Mouse (Mus musculus) CH12.LX (cell line): ENCODE measurements around the gene Myo3b. TPM values are rescaled to one million over a fixed set of nuclear protein-coding genes. Genes with fewer than 3 reads are reported as not detected.

Source experiments
- DNase-seq: peaks from one replicate; pipeline ENCODE4 v3.0.0-alpha.2; 2013; ENCODE audit errors: extremely low read depth
- H3K27ac ChIP-seq: 2 replicates; pipeline ENCODE4 v1.5.1; 2012; ENCODE audit warnings: low read depth, mild to moderate bottlenecking, control low read depth, moderate library complexity; ENCODE audit not compliant: insufficient read depth
- H3K27me3 ChIP-seq: replicated peaks from 2 replicates; pipeline ENCODE3; 2012; ENCODE audit warnings: inconsistent platforms
- H3K36me3 ChIP-seq, 2 experiments: replicated peaks in 1 of 2; 2 replicates each; pipeline versions ENCODE3 to v1.6.1; 2012; ENCODE audit warnings: inconsistent platforms in 1 of 2, low read length in 1 of 2, mild to moderate bottlenecking in 1 of 2, mixed read lengths in 1 of 2, moderate library complexity in 1 of 2; ENCODE audit not compliant: control insufficient read depth in 1 of 2, insufficient read depth in 1 of 2
- H3K4me1 ChIP-seq, 2 experiments: 2 replicates each; pipeline ENCODE4 v1.6.1; 2012; ENCODE audit warnings: inconsistent platforms in 1 of 2, moderate library complexity in 1 of 2; ENCODE audit not compliant: insufficient read depth in 2 of 2, control insufficient read depth in 1 of 2
- H3K4me2 ChIP-seq: 2 replicates; pipeline ENCODE4 v1.6.1; 2012; ENCODE audit warnings: low read depth, mild to moderate bottlenecking, control low read depth; ENCODE audit not compliant: poor library complexity, insufficient read depth, severe bottlenecking
- H3K4me3 ChIP-seq, 3 experiments: fragments of 150-350 bp in 1 of 3; sonication (generic) in 1 of 3; replicated peaks in 1 of 3; 2 replicates each; pipeline versions ENCODE3 to v1.5.1; 2011 to 2012; ENCODE audit warnings: low read depth in 2 of 3, low read length in 2 of 3, mild to moderate bottlenecking in 2 of 3, moderate library complexity in 2 of 3, control low read depth in 1 of 3, improper control_type of control experiment in 1 of 3, inconsistent platforms in 1 of 3, mixed read lengths in 1 of 3; ENCODE audit not compliant: poor library complexity in 1 of 3
- H3K79me2 ChIP-seq: replicated peaks from 2 replicates; pipeline ENCODE4 v1.6.1; 2012; ENCODE audit warnings: mild to moderate bottlenecking, moderate library complexity; ENCODE audit not compliant: control insufficient read depth, poor library complexity, insufficient read depth, severe bottlenecking; ENCODE audit errors: extremely low read depth
- H3K9ac ChIP-seq: 2 replicates; pipeline ENCODE4 v1.6.1; 2012; ENCODE audit warnings: low read depth, mild to moderate bottlenecking, control low read depth, moderate library complexity; ENCODE audit not compliant: insufficient read depth
- H3K9me3 ChIP-seq: replicated peaks from 2 replicates; pipeline ENCODE3; 2012; ENCODE audit warnings: low read length, inconsistent platforms, mixed read lengths
- CHD1 ChIP-seq: IDR thresholded peaks from 2 replicates; pipeline ENCODE4 v1.6.1; 2012; ENCODE audit warnings: low read depth, low read length, improper control_type of control experiment, inconsistent platforms
- ELF1 ChIP-seq: IDR thresholded peaks from 2 replicates; pipeline ENCODE4 v1.6.1; 2014; ENCODE audit warnings: low read depth, mild to moderate bottlenecking, inconsistent platforms, low read length, improper control_type of control experiment
- EP300 ChIP-seq: IDR thresholded peaks from 2 replicates; pipeline ENCODE4 v1.6.1; 2011; ENCODE audit warnings: low read length, improper control_type of control experiment
- ETS1 ChIP-seq: conservative IDR thresholded peaks from 2 replicates; pipeline ENCODE4 v1.6.1; 2012; ENCODE audit warnings: low read depth, mild to moderate bottlenecking, inconsistent platforms, low read length, improper control_type of control experiment, moderate library complexity
- GABPA ChIP-seq: IDR thresholded peaks from 2 replicates; pipeline ENCODE4 v1.6.1; 2012; ENCODE audit warnings: low read depth, low read length, improper control_type of control experiment, inconsistent platforms; ENCODE audit not compliant: insufficient replicate concordance
- HCFC1 ChIP-seq: IDR thresholded peaks from 2 replicates; pipeline ENCODE4 v1.6.1; 2012; ENCODE audit warnings: low read depth, mild to moderate bottlenecking, inconsistent platforms, low read length, improper control_type of control experiment
- IRF4 ChIP-seq: IDR thresholded peaks from 2 replicates; pipeline ENCODE4 v1.6.1; 2014; ENCODE audit warnings: low read depth, mild to moderate bottlenecking, inconsistent platforms, low read length, improper control_type of control experiment
- JUN ChIP-seq: IDR thresholded peaks from 2 replicates; pipeline ENCODE4 v1.6.1; 2011; ENCODE audit warnings: low read depth, mild to moderate bottlenecking, low read length, improper control_type of control experiment, moderate library complexity; ENCODE audit not compliant: insufficient read depth
- JUND ChIP-seq: conservative IDR thresholded peaks from 2 replicates; pipeline ENCODE4 v1.6.1; 2011; ENCODE audit warnings: low read depth, low read length, improper control_type of control experiment
- KAT2A ChIP-seq: IDR thresholded peaks from 2 replicates; pipeline ENCODE4 v1.6.1; 2012; ENCODE audit warnings: low read length, improper control_type of control experiment, inconsistent platforms; ENCODE audit not compliant: insufficient replicate concordance
- MAFK ChIP-seq: IDR thresholded peaks from 2 replicates; pipeline ENCODE4 v1.6.1; 2011; ENCODE audit warnings: low read length, improper control_type of control experiment; ENCODE audit not compliant: insufficient replicate concordance
- MAX ChIP-seq: IDR thresholded peaks from 2 replicates; pipeline ENCODE4 v1.6.1; 2011; ENCODE audit warnings: low read length, improper control_type of control experiment
- MAZ ChIP-seq: IDR thresholded peaks from 2 replicates; pipeline ENCODE4 v1.6.1; 2012; ENCODE audit warnings: low read depth, mild to moderate bottlenecking, inconsistent platforms, low read length, improper control_type of control experiment, moderate library complexity
- MYC ChIP-seq: IDR thresholded peaks from 2 replicates; pipeline ENCODE4 v1.6.1; 2011; ENCODE audit warnings: low read depth, mild to moderate bottlenecking, improper control_type of control experiment, low read length
- NELFE ChIP-seq: IDR thresholded peaks from 2 replicates; pipeline ENCODE4 v1.6.1; 2011; ENCODE audit warnings: low read depth, low read length, improper control_type of control experiment
- PAX5 ChIP-seq: IDR thresholded peaks from 2 replicates; pipeline ENCODE4 v1.6.1; 2012; ENCODE audit warnings: low read length, inconsistent platforms, mixed read lengths
- POLR2A ChIP-seq: IDR thresholded peaks from 2 replicates; pipeline ENCODE4 v1.6.1; 2011; ENCODE audit warnings: low read depth, mild to moderate bottlenecking, improper control_type of control experiment, low read length
- POLR2AphosphoS2 ChIP-seq: IDR thresholded peaks from 2 replicates; pipeline ENCODE4 v1.6.1; 2011; ENCODE audit warnings: low read depth, low read length, improper control_type of control experiment
- RAD21 ChIP-seq: IDR thresholded peaks from 2 replicates; pipeline ENCODE4 v1.6.1; 2011; ENCODE audit warnings: low read depth, mild to moderate bottlenecking, low read length, improper control_type of control experiment, moderate library complexity
- RCOR1 ChIP-seq: conservative IDR thresholded peaks from 2 replicates; pipeline ENCODE4 v1.6.1; 2012; ENCODE audit warnings: low read depth, mild to moderate bottlenecking, inconsistent platforms, low read length, improper control_type of control experiment
- SIN3A ChIP-seq: IDR thresholded peaks from 2 replicates; pipeline ENCODE4 v1.6.1; 2012; ENCODE audit warnings: low read length, improper control_type of control experiment, inconsistent platforms
- SMC3 ChIP-seq: IDR thresholded peaks from 2 replicates; pipeline ENCODE4 v1.6.1; 2011; ENCODE audit warnings: low read depth, low read length, improper control_type of control experiment
- TBP ChIP-seq: conservative IDR thresholded peaks from 2 replicates; pipeline ENCODE4 v1.6.1; 2011; ENCODE audit warnings: low read depth, low read length, improper control_type of control experiment
- USF2 ChIP-seq: conservative IDR thresholded peaks from 2 replicates; pipeline ENCODE4 v1.6.1; 2011; ENCODE audit warnings: low read depth, low read length, improper control_type of control experiment
- ZC3H11A ChIP-seq: IDR thresholded peaks from 2 replicates; pipeline ENCODE4 v1.6.1; 2012; ENCODE audit warnings: low read depth, mild to moderate bottlenecking, inconsistent platforms, low read length, improper control_type of control experiment
- ZKSCAN1 ChIP-seq: IDR thresholded peaks from 2 replicates; pipeline ENCODE4 v1.6.1; 2012; ENCODE audit warnings: low read depth, inconsistent platforms, low read length, improper control_type of control experiment, borderline replicate concordance
- ZMIZ1 ChIP-seq: IDR thresholded peaks from 2 replicates; pipeline ENCODE4 v1.6.1; 2012; ENCODE audit warnings: low read depth, mild to moderate bottlenecking, inconsistent platforms, low read length, improper control_type of control experiment
- ZNF384 ChIP-seq: IDR thresholded peaks from 2 replicates; pipeline ENCODE4 v1.6.1; 2012; ENCODE audit warnings: low read depth, low read length, improper control_type of control experiment, inconsistent platforms
- dilution Hi-C: fragments of 300-500 bp; cut with MboI; formaldehyde crosslinking; loops from 2 replicates; pipeline ENCODE4 v1.14.3; 2020; ENCODE audit warnings: low sequenced_read_pairs; ENCODE audit not compliant: extremely low pct_unique_long_range_greater_than_20kb, extremely low pct_ligation_motif_present
- in situ Hi-C: fragments of 300-500 bp; cut with MboI; formaldehyde crosslinking; loops from 3 replicates; pipeline ENCODE4 v1.14.3; 2019; ENCODE audit warnings: low sequenced_read_pairs, low pct_ligation_motif_present, low pct_unique_long_range_greater_than_20kb, mixed read lengths
- polyA plus RNA-seq: library from polyadenylated mRNA; unstranded; fragments of >175 nt; gene quantifications from 2 replicates; pipeline ENCODE4 v1.2.1, GENCODE M21; 2012; ENCODE audit warnings: low read depth; ENCODE audit not compliant: insufficient read length
- total RNA-seq, 2 experiments: library from RNA; depleted of rRNA; stranded (reverse); fragments of 300-350 nt in 1 of 2; fragments of >200 nt in 1 of 2; gene quantifications; 2 replicates each; pipeline ENCODE4 v1.2.3; 2012 to 2014

Gene Myo3b
- total and polyA plus RNA-seq, 3 experiments = 0.63 to 0.76 (median 0.64) TPM

GRCm38 (mm10) chr2:70415521-70415920 is 376.6 kb downstream of the Myo3b start:
- H3K4me2 ChIP-seq = no peak overlapping the region
- in situ Hi-C loops = no loop called here
- no peaks in the 10 kb centered on the region for H3K36me3 ChIP-seq
- no peaks in the 10 kb centered on the region for H3K9me3 ChIP-seq
- H3K79me2 ChIP-seq = no peaks in the 10 kb centered on the region
- no peak overlapping the region for H3K4me3 ChIP-seq
- no peak overlapping the region for H3K9ac ChIP-seq
- no peak overlapping the region for H3K27ac ChIP-seq
- H3K27me3 ChIP-seq = no peaks in the 10 kb centered on the region
- TF ChIP-seq RCOR1 (no peak), POLR2A (no peak), ZKSCAN1 (no peak), SMC3 (no peak), JUN (no peak), ELF1 (no peak), RAD21 (no peak), POLR2AphosphoS2 (no peak), HCFC1 (no peak), MAX (no peak), ZC3H11A (no peak), MAFK (no peak), IRF4 (no peak), ZNF384 (no peak), MAZ (no peak), ETS1 (no peak), KAT2A (no peak), SIN3A (no peak), EP300 (no peak), PAX5 (no peak)
- no peak for DNase-seq
- dilution Hi-C loops = no loop called here
- H3K4me1 ChIP-seq = peaks cover 6 to 8% of the 10 kb centered on the region in 2 experiments; a peak in 1 of 4 replicates

DNA sequence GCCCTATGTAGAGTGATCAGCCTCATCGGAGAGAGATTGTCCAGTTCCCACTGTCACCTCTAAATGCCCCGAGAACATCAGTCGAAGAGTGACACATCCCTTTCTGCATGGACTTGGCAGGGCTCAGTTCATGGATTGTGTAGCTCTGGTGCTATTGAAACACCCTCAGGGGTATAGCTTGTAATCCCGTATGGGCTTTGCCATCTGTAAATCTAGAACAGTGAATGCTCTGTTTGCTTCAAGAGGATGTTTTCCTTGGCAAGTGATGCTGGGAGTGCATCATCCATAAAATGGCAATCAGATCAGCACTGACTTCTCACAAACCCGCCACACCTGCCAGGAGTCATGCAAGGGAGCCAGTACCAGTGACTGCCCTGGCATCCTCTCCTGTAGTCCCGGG is 380.4 kb downstream of the Myo3b start:
- Histone ChIP-seq H3K36me3 (no peaks in the 10 kb centered on the region), H3K4me1 (0 out of 4 replicates have a peak, but pooled peaks cover 3% of the 10 kb centered on the region in 2 experiments), H3K9me3 (no peaks in the 10 kb centered on the region), H3K4me2 (no peak overlapping the region), H3K27ac (no peak overlapping the region), H3K9ac (no peak overlapping the region), H3K27me3 (no peaks in the 10 kb centered on the region), H3K79me2 (no peaks in the 10 kb centered on the region), H3K4me3 (no peak overlapping the region)
- TF ChIP-seq ZMIZ1 = no peak
- no peak for TF ChIP-seq RAD21
- TF ChIP-seq GABPA = no peak
- TF ChIP-seq NELFE = no peak
- no peak for TF ChIP-seq EP300
- TF ChIP-seq JUN = no peak
- no peak for TF ChIP-seq JUND
- no peak for TF ChIP-seq MAX
- no peak for TF ChIP-seq USF2
- no peak for TF ChIP-seq ZC3H11A
- TF ChIP-seq KAT2A = no peak
- TF ChIP-seq MYC = no peak
- no peak for TF ChIP-seq CHD1
- no peak for TF ChIP-seq TBP
- DNase-seq = no peak
- in situ Hi-C loops = no loop called here
- dilution Hi-C loops = no loop called here
